Mouse (Mus musculus) gastrocnemius, postnatal 14 days (tissue): Measurements from ENCODE around the gene BC051142. TPM values are rescaled to one million over a fixed set of nuclear protein-coding genes. Genes with fewer than 3 reads are reported as not detected.
"Not testable (repeated sequence)": the region's sequence is repeated elsewhere in the genome, so short reads cannot be mapped to it uniquely, and the experiment has no call there.

Source experiments
- DNase-seq: peaks from one replicate; pipeline ENCODE4 v3.0.0; 2021; ENCODE audit warnings: mixed read lengths
- intact Hi-C: fragments of 180-260 bp; cut with DNase I; formaldehyde crosslinking; loops from one replicate; pipeline ENCODE4 v1.15.1; 2025; ENCODE audit warnings: low total_unique reads
- total RNA-seq, 2 experiments: library from RNA; stranded (reverse); gene quantifications; 2 replicates each; pipeline ENCODE4 v1.2.3; 2021

BC051142 gene
- total RNA-seq, 2 experiments from 2014 or later, result 0.21 TPM; not detected in 1

- intact Hi-C loops, result no loop called here
- DNase-seq, result no peak
These were observed 94.2 kb downstream of the BC051142 start for GRCm38 (mm10) chr17:34492796-34493195.

DNA sequence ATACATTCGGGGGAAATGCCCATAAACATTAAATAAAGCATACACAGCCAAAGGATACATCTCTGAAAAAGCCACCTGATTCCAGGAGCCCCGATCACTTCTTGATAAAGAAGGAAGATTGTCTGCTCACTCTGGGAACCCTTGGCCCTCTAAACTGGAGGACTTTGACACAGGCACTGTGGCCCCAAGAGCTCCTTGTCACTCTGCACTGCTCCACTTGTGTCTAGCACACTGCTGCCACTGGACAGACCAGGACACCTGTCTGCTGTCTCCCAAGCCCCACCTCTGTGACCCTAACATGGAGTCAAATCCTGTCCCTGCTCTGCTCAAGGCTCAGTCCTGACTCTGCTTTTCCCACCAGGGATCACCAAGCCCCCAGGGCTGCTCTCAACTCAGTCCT lies 96.5 kb downstream of the BC051142 start:
- intact Hi-C loops, DNase-seq: not testable (repeated sequence)

DNA sequence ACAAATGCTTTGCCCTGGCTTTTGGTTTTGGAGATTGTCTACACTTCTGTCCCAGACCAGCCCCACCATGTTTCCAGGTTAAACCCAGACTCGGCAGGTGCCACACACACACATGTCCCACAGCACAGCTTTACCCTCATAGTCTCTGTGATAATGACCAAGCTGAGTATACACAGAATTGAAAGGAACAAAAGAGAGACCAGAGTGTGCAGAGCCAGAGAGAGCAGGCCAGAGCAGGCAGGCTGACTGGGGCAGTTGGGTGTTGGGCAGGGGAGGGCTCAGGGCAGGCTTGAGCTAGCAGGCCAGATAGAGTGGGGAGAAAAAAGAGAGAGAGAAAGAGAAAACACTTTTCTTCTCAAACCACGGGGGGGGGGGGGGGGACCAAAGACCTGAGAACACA lies 97.9 kb downstream of the BC051142 start:
- intact Hi-C loops, result no loop called here
- no peak for DNase-seq

- intact Hi-C loops, result not testable (repeated sequence)
These were observed 98.7 kb downstream of the BC051142 start for GRCm38 (mm10) chr17:34497319-34497718.

GRCm38 (mm10) chr17:34497726-34498125 lies 99.1 kb downstream of the BC051142 start:
- DNase-seq, intact Hi-C loops: not testable (repeated sequence)

More at GRCm38 (mm10) chr17:34497319-34497718, 98.7 kb downstream of the BC051142 start:
- not testable (repeated sequence) for DNase-seq

- intact Hi-C loops, result no loop called here
- DNase-seq, result no peak
These were observed 109.0 kb downstream of the BC051142 start for GRCm38 (mm10) chr17:34507591-34507990.

Other genes starting within 250 kb of the BC051142 start
- 1 to 10 TPM; 1.0 to 1.4 TPM for gene H2-DMb1, start 245.7 kb upstream of the BC051142 start, total RNA-seq
- 1 to 10 TPM; 1.7 to 2.6 TPM for gene Tap1, start 211.3 kb upstream of the BC051142 start, total RNA-seq
- 1 to 10 TPM; 1.8 to 2.0 TPM for gene Psmb9, start 211.1 kb upstream of the BC051142 start, total RNA-seq
- 1 to 10 TPM; 2.9 to 3.4 TPM for gene Psmb8, start 201.1 kb upstream of the BC051142 start, total RNA-seq
- gene Tap2, start 195.3 kb upstream of the BC051142 start, total RNA-seq, result 1 to 10 TPM; 4.7 to 5.3 TPM
- under 1 TPM in 1 of 2 experiments, not detected in 1; 0.13 TPM for gene H2-Ob, start 159.9 kb upstream of the BC051142 start, total RNA-seq
- 1 to 10 TPM; 2.8 to 3.1 TPM for gene H2-Ab1, start 141.1 kb upstream of the BC051142 start, total RNA-seq
- 1 to 10 TPM; 2.8 to 3.9 TPM for gene H2-Aa, start 111.0 kb upstream of the BC051142 start, total RNA-seq
- gene H2-Eb1, start 93.0 kb upstream of the BC051142 start, total RNA-seq, result 1 to 10 TPM; 2.8 to 3.7 TPM
- gene H2-Eb2, start 73.2 kb upstream of the BC051142 start, total RNA-seq, result not detected
- under 1 TPM; 0.39 to 0.42 TPM for gene Btnl2, start 44.0 kb upstream of the BC051142 start, total RNA-seq
- gene Btnl1, start 21.7 kb upstream of the BC051142 start, total RNA-seq, result not detected
- gene Btnl4, start 78.5 kb downstream of the BC051142 start, total RNA-seq, result not detected
- gene Btnl6, start 118.5 kb downstream of the BC051142 start, total RNA-seq, result not detected
- gene Notch4, start 165.4 kb downstream of the BC051142 start, total RNA-seq, result 10 to 100 TPM; 15.7 to 27.3 TPM
- gene Gpsm3, start 191.0 kb downstream of the BC051142 start, total RNA-seq, result 1 to 10 TPM; 3.1 to 3.6 TPM
- gene Pbx2, start 192.4 kb downstream of the BC051142 start, total RNA-seq, result 10 to 100 TPM; 17.3 to 17.9 TPM
- gene Ager, start 199.0 kb downstream of the BC051142 start, total RNA-seq, result under 1 TPM; 0.44 to 0.55 TPM
- gene Rnf5, start 204.9 kb downstream of the BC051142 start, total RNA-seq, result 10 to 100 TPM; 17.1 to 18.6 TPM
- 10 to 100 TPM; 38.8 to 39.1 TPM for gene Agpat1, start 205.4 kb downstream of the BC051142 start, total RNA-seq
- 10 to 100 TPM in 1 of 2 experiments, 1 to 10 TPM in 1; 5.4 to 11.1 TPM for gene Egfl8, start 217.2 kb downstream of the BC051142 start, total RNA-seq
- gene Ppt2, start 229.7 kb downstream of the BC051142 start, total RNA-seq, result 10 to 100 TPM; 35.7 to 38.9 TPM
- under 1 TPM; 0.27 to 0.47 TPM for gene Prrt1, start 230.7 kb downstream of the BC051142 start, total RNA-seq
- 1 to 10 TPM; 4.6 to 6.4 TPM for gene Fkbpl, start 245.9 kb downstream of the BC051142 start, total RNA-seq
- 10 to 100 TPM in 1 of 2 experiments, 1 to 10 TPM in 1; 8.9 to 11.0 TPM for gene Atf6b, start 248.3 kb downstream of the BC051142 start, total RNA-seq